26 mouse cellular contexts compared by ENCODE assay signal in the genomic region with DNA sequence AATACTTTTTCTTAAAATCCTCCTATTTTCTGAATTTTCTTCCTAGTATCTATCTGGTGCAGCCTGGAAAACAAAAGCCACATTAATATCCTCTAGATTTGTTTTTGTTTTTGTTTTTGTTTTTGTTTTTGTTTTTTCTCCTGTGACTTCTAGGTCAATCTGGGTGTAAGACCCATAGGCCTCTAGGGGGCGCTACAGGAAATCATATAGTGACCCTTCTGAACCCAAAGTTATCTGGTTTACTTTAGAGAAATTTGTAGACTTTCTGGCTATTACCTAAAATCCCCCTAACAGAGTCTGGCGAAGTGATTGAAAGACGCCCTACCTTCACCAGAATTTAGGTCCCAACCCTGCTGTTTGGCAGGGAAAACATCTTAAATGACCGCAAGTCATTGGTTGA. TPM values are rescaled to one million over a fixed set of nuclear protein-coding genes. Genes with fewer than 3 reads are reported as not detected.
DNase-seq lines count a peak whose midpoint lies in the region; ATAC-seq and TF ChIP-seq lines count a peak whose summit lies in the region.
"Had no signal": no experiment of that assay in that cellular context is flagged by ENCODE, and none has a peak within 500 bp of the region (broad histone marks: within the 10 kb centered on the region; RNA-seq: fewer than 3 reads in every experiment).

No protein-coding gene starts in this region.

- no peak for DNase-seq in heart, adult 2 months
- no peak for DNase-seq in heart, postnatal 25 days (ENCODE audit: low spot score)
- DNase-seq in ES-CJ7 (ENCODE audit: low read depth, low spot score) (peak; percentile 14), ZHBTc4 (ENCODE audit: low read depth, low spot score) (peak; percentile 23)
- DNase-seq: adrenal gland, postnatal 14 days; cerebellum, adult 18-20 months; cerebellum, adult 9-11 months; cerebellum, postnatal 36 days; gastrocnemius, postnatal 36 days; heart, postnatal 10 days; kidney, adult 11 months had no signal

- intact Hi-C loops in heart, adult 2 months (cut with DNase I), result no loop called here
- intact Hi-C loops in heart, postnatal 25 days (cut with DNase I), result no loop called here

- no peaks in the 10 kb centered on the region for H3K4me1 ChIP-seq in heart, adult 2 months (ENCODE audit: control insufficient read depth, insufficient read depth, low read length)
- H3K4me1 ChIP-seq in E14TG2a.4 (replicated peaks; ENCODE audit: low read depth, low read length), result no peaks in the 10 kb centered on the region
- H3K4me1 ChIP-seq: embryonic facial prominence, embryonic 15.5 days; forebrain, embryonic 10.5 days; hindbrain, embryonic 13.5 days had no signal

- H3K9ac ChIP-seq in heart, adult 2 months (ENCODE audit: low read depth, low read length), result no peak overlapping the region
- H3K9ac ChIP-seq: embryonic facial prominence, embryonic 15.5 days; hindbrain, embryonic 13.5 days had no signal

- H3K27me3 ChIP-seq in heart, adult 2 months (ENCODE audit: control insufficient read depth, insufficient read depth, low read length), result no peaks in the 10 kb centered on the region
- H3K27me3 ChIP-seq in E14TG2a.4 (ENCODE audit: insufficient read depth, low read length), result no peaks in the 10 kb centered on the region; the same call in 1 of the 2 replicates
- H3K27me3 ChIP-seq: embryonic facial prominence, embryonic 15.5 days; hindbrain, embryonic 13.5 days had no signal

- peak; percentile 23; the same call in 1 of the 2 replicates for TF ChIP-seq CTCF in heart, adult 2 months (IDR thresholded peaks at IDR 0.05)
- TF ChIP-seq CTCF in E14TG2a.4 (conservative IDR thresholded peaks at IDR 0.05; ENCODE audit: low read length), result peak; percentile 44

- H3K27ac ChIP-seq in heart, adult 2 months, result no peak overlapping the region
- H3K27ac ChIP-seq: embryonic facial prominence, embryonic 15.5 days; forebrain, embryonic 10.5 days; hindbrain, embryonic 13.5 days; hindbrain, postnatal 0 days had no signal

- no peak for ATAC-seq in megakaryocyte progenitor cell, adult 5-6 weeks (replicated peaks; ENCODE audit: poor library complexity)
- no peak for ATAC-seq in granulocyte monocyte progenitor cell, adult 5-6 weeks (replicated peaks; ENCODE audit: poor library complexity, severe bottlenecking)
- ATAC-seq: forebrain, embryonic 14.5 days; hindbrain, postnatal 0 days had no signal

- H3K79me2 ChIP-seq in heart, adult 2 months (replicated peaks; ENCODE audit: control insufficient read depth, insufficient read depth, low read length), result no peaks in the 10 kb centered on the region

- 72% methylated on average over 4 of the region's 4 CpGs for WGBS in heart, adult 2 months

- TF ChIP-seq POLR2A in heart, adult 2 months (IDR thresholded peaks at IDR 0.05; ENCODE audit: insufficient read depth, low read depth, low read length), result no peak

- TF ChIP-seq EP300 in heart, adult 2 months (IDR thresholded peaks at IDR 0.05; ENCODE audit: insufficient read depth, low read depth, low read length), result no peak

- no peaks in the 10 kb centered on the region for H3K9me3 ChIP-seq in E14TG2a.4 (ENCODE audit: low read length)
- H3K9me3 ChIP-seq: embryonic facial prominence, embryonic 15.5 days; forebrain, embryonic 10.5 days; hindbrain, embryonic 13.5 days had no signal

- no peaks in the 10 kb centered on the region for H3K36me3 ChIP-seq in heart, adult 2 months (ENCODE audit: control insufficient read depth, insufficient read depth, low read length)
- no peaks in the 10 kb centered on the region for H3K36me3 ChIP-seq in E14TG2a.4 (ENCODE audit: insufficient read depth, low read length)
- H3K36me3 ChIP-seq: embryonic facial prominence, embryonic 15.5 days; forebrain, embryonic 10.5 days; hindbrain, embryonic 13.5 days had no signal

- H3K4me3 ChIP-seq in heart, adult 2 months, result no peak overlapping the region
- no peak overlapping the region for H3K4me3 ChIP-seq in E14TG2a.4 (replicated peaks; ENCODE audit: low read length)
- H3K4me3 ChIP-seq: embryonic facial prominence, embryonic 15.5 days; erythroblast, embryonic 14.5 days; forebrain, embryonic 10.5 days; hindbrain, embryonic 13.5 days had no signal

RNA-seq across cellular contexts. Expression of gene Ces1h, which starts 35.9 kb away (rescaled TPM):
- not detected for total RNA-seq in heart, adult 2 months (2021)
- polyA plus RNA-seq in heart, adult 2 months (2012; rRNA removed), result not detected in 2 replicates
- not detected for total RNA-seq in heart, postnatal 25 days (2021)
- not detected in 2 replicates for total RNA-seq in megakaryocyte progenitor cell, adult 5-6 weeks (2015)
- total RNA-seq in megakaryocyte progenitor cell, adult 5-6 weeks (2017), result not detected in 2 replicates
- not detected in 2 replicates for total RNA-seq in granulocyte monocyte progenitor cell, adult 5-6 weeks (2014; fragmentation: Nextera tagmentation)
- not detected in 2 replicates for total RNA-seq in granulocyte monocyte progenitor cell, adult 5-6 weeks (2017)
- total RNA-seq: adrenal gland, postnatal 14 days; gastrocnemius, adult 8-10 months; gastrocnemius, postnatal 36 days; heart, postnatal 10 days; hematopoietic stem cell, adult 5-6 weeks; hindbrain, postnatal 0 days; MEL had no signal
- polyA plus RNA-seq: embryonic facial prominence, embryonic 11.5 days; erythroblast, embryonic 14.5 days; forebrain, embryonic 10.5 days; forebrain, embryonic 14.5 days; heart, embryonic 14.5 days; hindbrain, embryonic 13.5 days; hindbrain, postnatal 0 days; intestine, embryonic 14.5 days had no signal

Comparison
In these comparisons a context has a peak if more than half of its experiments do, and no peak if none do; other contexts are left out.
1. DNase-seq: peak in ES-CJ7 (single experiment) and ZHBTc4 (single experiment); none in heart, adult 2 months (0 of 2) and heart, postnatal 25 days (single experiment).